Mouse (Mus musculus) thymus, adult 2 months (tissue): ENCODE measurements at regions not wholly inside any gene's neighbourhood (a gene's known extent, or its start where the extent isn't known, plus 50 kb on each side); places are given as distances from the start of the nearest gene placed in this dataset.
"Not testable (repeated sequence)": the region's sequence is repeated elsewhere in the genome, so short reads cannot be mapped to it uniquely, and the experiment has no call there.

Experiments used
- DNase-seq: peaks from one replicate; pipeline ENCODE4 v3.0.0; 2021
- H3K27ac ChIP-seq: fragments of 200-500 bp; 2 replicates; pipeline ENCODE4 v1.5.1; 2012; ENCODE audit warnings: low read length, control low read depth; ENCODE audit not compliant: control insufficient read depth, insufficient read depth
- H3K27me3 ChIP-seq: fragments of 200-500 bp; 2 replicates; pipeline ENCODE4 v1.6.1; 2012; ENCODE audit warnings: mild to moderate bottlenecking, low read length, moderate library complexity, mixed read lengths; ENCODE audit not compliant: control insufficient read depth, insufficient read depth
- H3K36me3 ChIP-seq: fragments of 200-500 bp; 2 replicates; pipeline ENCODE4 v1.6.1; 2012; ENCODE audit warnings: mild to moderate bottlenecking, low read length, moderate library complexity; ENCODE audit not compliant: control insufficient read depth, insufficient read depth
- H3K4me1 ChIP-seq: fragments of 200-500 bp; replicated peaks from 2 replicates; pipeline ENCODE4 v1.6.1; 2012; ENCODE audit warnings: low read length; ENCODE audit not compliant: control insufficient read depth, insufficient read depth
- H3K4me3 ChIP-seq: fragments of 200-500 bp; 2 replicates; pipeline ENCODE4 v1.5.1; 2012; ENCODE audit warnings: mild to moderate bottlenecking, low read length, control low read depth, moderate library complexity; ENCODE audit not compliant: control insufficient read depth, insufficient read depth
- WGBS: fragments of 180-500 bp; shearing (Covaris S2); methylation state at CpG from one replicate; pipeline ENCODE4 v1.1.7; 2018; 5-methylcytosine and 5-hydroxymethylcytosine counted together

DNA sequence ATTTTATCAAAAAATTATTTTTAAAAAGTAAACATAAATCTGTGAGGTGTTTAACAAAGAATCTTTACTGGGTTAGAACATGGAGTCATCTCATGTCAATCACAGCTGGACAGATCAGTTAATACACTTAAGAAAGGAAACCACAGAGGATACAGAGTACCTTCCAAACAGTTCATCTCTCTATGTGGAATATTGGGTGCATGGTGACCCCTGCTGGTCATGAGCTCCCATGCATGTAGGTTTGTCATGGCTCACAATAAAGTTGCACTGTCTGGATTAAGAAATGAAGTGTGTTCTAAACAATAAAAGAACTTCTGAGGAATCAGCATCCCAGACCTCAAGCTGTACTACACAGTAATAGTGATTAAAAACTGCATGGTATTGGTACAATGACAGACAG lies 123.5 kb upstream of the Zfp386 start:
- not testable (repeated sequence) for DNase-seq, H3K27me3 ChIP-seq, H3K36me3 ChIP-seq, H3K4me1 ChIP-seq, H3K4me3 ChIP-seq, H3K27ac ChIP-seq

DNA sequence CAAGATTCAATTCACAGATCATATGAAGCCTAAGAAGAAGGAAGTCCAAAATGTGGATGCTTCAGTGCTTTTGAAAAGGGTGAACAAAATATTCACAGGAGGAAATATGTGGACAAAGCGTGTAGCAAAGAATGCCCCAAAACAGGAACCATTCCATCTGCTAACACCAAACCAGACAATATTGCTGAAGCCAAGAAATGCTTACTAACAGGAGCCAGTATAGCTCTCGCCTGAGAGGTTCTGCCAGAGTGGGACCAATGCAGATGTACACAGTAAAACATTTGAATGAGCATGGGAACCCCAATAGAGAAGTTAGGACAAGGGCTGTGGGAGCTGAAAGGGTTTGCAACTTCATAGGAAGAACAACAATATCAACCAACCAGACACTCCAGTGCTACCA lies 122.0 kb upstream of the Zfp386 start:
- not testable (repeated sequence) for DNase-seq, H3K4me1 ChIP-seq, H3K36me3 ChIP-seq, H3K27me3 ChIP-seq, H3K4me3 ChIP-seq, H3K27ac ChIP-seq
- 83% methylated on average over 2 of the region's 2 CpGs for WGBS

DNA sequence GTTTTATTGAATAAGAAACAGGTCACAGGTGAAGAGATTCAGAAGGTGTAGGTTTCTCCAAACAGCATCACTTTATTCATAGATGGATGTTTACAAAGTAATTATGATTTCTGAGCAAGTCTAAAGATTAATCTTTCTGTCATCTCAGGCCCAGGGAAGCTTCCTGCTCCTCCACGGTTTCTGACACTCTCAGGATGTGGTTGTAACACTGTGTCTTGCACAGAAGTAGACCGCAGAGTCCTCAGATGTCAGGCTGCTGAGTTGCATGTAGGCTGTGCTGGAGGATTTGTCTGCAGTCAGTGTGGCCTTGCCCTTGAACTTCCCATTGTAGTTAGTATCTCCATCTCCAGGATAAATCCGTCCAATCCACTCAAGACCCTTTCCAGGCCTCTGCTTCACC lies 95.2 kb upstream of the Zfp386 start:
- WGBS, result 6% methylated on average over 3 of the region's 3 CpGs
- peak overlapping the region; percentile 13; the same call in 1 of the 2 replicates for H3K27ac ChIP-seq
- not testable (repeated sequence) for H3K4me1 ChIP-seq, H3K27me3 ChIP-seq, H3K4me3 ChIP-seq, H3K36me3 ChIP-seq
- DNase-seq, result peak; percentile 48

DNA sequence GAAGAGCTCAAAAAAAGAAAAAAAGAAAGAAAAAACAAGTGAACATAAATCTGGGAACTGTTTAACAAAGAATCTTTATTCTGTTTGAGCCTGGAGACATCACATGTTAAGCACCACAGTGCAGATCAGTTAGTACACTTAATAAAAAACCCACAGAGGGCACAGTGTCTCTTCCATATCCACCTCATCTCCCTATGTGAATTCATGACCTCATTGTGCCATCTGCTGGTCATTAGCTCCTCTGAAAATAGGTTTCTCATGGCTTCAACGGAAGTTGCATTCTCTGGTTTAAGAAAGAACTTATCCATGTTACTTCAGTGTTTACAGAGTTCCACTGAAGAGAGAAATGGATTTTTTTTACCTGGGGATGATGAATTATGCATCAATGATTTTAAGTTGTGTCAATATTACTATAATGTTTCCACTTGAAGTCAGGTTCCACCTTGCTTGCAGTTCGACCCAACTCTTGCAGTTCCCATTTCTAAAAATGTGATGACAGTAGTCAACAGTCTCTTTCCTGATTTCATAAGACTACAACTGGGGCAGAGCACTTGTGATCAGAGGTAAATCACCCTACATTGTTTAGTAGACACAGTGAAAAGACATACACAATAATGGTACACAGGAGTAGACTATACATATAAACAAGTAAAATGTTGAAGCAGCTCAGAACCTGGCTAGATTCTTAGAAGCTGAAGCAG lies 91.9 kb upstream of the Zfp386 start:
- H3K4me1 ChIP-seq, H3K36me3 ChIP-seq, H3K4me3 ChIP-seq, H3K27me3 ChIP-seq, H3K27ac ChIP-seq: not testable (repeated sequence)
- 40% methylated on average over 2 of the region's 2 CpGs for WGBS
- DNase-seq, result peak; percentile 33

DNA sequence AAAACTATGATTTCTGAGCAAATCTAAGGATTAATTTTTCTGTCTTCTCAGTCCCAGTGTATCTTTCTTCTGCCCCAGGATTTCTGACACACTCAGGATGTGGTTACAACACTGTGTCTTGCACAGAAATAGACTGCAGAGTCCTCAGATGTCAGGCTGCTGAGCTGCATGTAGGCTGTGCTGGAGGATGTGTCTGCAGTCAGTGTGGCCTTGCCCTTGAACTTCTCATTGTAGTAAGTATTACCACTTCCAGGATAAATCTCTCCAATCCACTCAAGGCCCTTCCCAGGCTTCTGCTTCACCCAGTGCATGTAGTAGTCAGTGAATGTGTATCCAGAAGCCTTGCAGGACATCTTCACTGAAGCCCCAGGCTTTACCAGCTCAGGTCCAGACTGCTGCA lies 83.8 kb upstream of the Zfp386 start:
- not testable (repeated sequence) for H3K27ac ChIP-seq, H3K4me1 ChIP-seq, DNase-seq, H3K36me3 ChIP-seq, H3K4me3 ChIP-seq, H3K27me3 ChIP-seq

DNA sequence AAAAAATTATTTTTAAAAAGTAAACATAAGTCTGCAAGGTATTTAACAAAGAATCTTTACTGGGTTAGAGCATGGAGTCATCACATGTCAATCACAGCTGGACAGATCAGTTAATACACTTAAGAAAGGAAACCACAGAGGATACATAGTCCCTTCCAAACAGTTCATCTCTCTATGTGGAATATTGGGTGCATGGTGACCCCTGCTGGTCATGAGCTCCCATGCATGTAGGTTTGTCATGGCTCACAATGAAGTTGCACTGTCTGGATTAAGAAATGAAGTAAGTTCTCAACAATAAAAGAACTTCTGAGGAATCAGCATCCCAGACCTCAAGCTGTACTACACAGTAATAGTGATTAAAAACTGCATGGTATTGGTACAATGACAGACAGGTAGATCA lies 80.0 kb upstream of the Zfp386 start:
- H3K4me3 ChIP-seq, H3K27ac ChIP-seq, H3K36me3 ChIP-seq, H3K4me1 ChIP-seq, DNase-seq, H3K27me3 ChIP-seq: not testable (repeated sequence)
